Mouse (Mus musculus): ENCODE results near the gene Tmem150a.

DNA sequence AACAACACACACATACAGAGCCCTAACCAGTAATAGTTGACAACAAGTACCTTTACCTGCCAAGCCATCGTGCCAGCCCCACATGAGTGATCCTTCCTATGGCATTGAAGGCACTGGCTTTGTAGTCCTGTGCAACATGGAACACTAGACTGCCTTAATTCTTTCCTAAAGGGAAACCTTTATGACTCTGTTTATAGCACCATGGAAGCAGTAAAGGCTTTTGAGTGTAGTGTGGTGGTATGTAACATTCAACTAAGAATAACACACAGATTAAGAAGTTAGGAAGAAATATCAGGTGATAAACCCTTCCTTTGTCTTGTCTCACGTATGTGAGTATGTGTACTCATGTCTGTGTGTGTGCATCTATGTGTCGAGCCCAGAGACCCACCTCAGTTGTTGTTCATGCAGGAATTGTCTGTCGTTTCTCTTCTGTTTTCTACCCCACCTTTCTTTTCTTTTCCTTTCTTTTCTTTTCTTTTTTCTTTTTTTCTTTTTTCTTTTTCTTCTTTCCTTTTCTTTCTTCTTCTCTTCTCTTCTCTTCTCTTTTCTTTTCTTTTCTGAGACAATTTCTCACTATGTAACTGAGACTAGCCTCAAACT is 11.7 kb downstream of the Tmem150a start, which contains the start of gene Rnf181:
- no peak for TF ChIP-seq CTCF (IDR thresholded peaks at IDR 0.05; ENCODE audit: borderline replicate concordance, control insufficient read depth, extremely low read depth, insufficient read depth, low read length, poor library complexity)
- TF ChIP-seq POLR2A (IDR thresholded peaks at IDR 0.05; ENCODE audit: control insufficient read depth, extremely low read depth, insufficient read depth, low read length, poor library complexity), result no peak

Data from thymus, adult 2 months (tissue).